Mouse (Mus musculus) heart, adult 2 months (tissue): ENCODE results near the gene Ang. TPM values are rescaled to one million over a fixed set of nuclear protein-coding genes. Genes with fewer than 3 reads are reported as not detected.

Experiments used
- DNase-seq, 2 experiments: peaks; one replicate each; pipeline ENCODE4 v3.0.0; 2021
- H3K27ac ChIP-seq: fragments of 200-600 bp; 2 replicates; pipeline ENCODE4 v1.8.1; 2022
- H3K27me3 ChIP-seq: fragments of 200-500 bp; 2 replicates; pipeline ENCODE4 v1.6.1; 2012; ENCODE audit warnings: mild to moderate bottlenecking, low read length, inconsistent platforms, mixed read lengths; ENCODE audit not compliant: control insufficient read depth, insufficient read depth
- H3K36me3 ChIP-seq: fragments of 200-500 bp; 2 replicates; pipeline ENCODE4 v1.6.1; 2012; ENCODE audit warnings: low read length, inconsistent platforms; ENCODE audit not compliant: control insufficient read depth, insufficient read depth
- H3K4me1 ChIP-seq: fragments of 200-500 bp; 2 replicates; pipeline ENCODE4 v1.6.1; 2011; ENCODE audit warnings: low read length; ENCODE audit not compliant: control insufficient read depth, insufficient read depth
- H3K4me3 ChIP-seq: fragments of 200-600 bp; 2 replicates; pipeline ENCODE4 v1.8.1; 2022
- H3K79me2 ChIP-seq: fragments of 200-500 bp; replicated peaks from 2 replicates; pipeline ENCODE4 v1.6.1; 2012; ENCODE audit warnings: mild to moderate bottlenecking, inconsistent platforms, low read length, moderate library complexity, mixed read lengths; ENCODE audit not compliant: control insufficient read depth, insufficient read depth
- H3K9ac ChIP-seq: fragments of 200-500 bp; 2 replicates; pipeline ENCODE4 v1.6.1; 2012; ENCODE audit warnings: low read depth, mild to moderate bottlenecking, control low read depth, inconsistent platforms, low read length, mixed read lengths
- CTCF ChIP-seq: fragments of 200-600 bp; IDR thresholded peaks from 2 replicates; pipeline ENCODE4 v1.8.1; 2022; ENCODE audit warnings: antibody characterized with exemption, mild to moderate bottlenecking, moderate library complexity
- EP300 ChIP-seq: fragments of 200-500 bp; IDR thresholded peaks from 2 replicates; pipeline ENCODE4 v1.6.1; 2011; ENCODE audit warnings: low read depth, low read length, control low read depth; ENCODE audit not compliant: insufficient read depth
- POLR2A ChIP-seq: fragments of 200-500 bp; IDR thresholded peaks from 2 replicates; pipeline ENCODE4 v1.6.1; 2011; ENCODE audit warnings: mild to moderate bottlenecking, low read depth, low read length, control low read depth; ENCODE audit not compliant: insufficient read depth
- WGBS: fragments of 180-500 bp; shearing (Covaris S2); methylation state at CpG from one replicate; pipeline ENCODE4 v1.1.7; 2018; 5-methylcytosine and 5-hydroxymethylcytosine counted together
- intact Hi-C: fragments of 180-260 bp; cut with DNase I; formaldehyde crosslinking; loops from one replicate; pipeline ENCODE4 v1.15.1; 2025
- polyA plus RNA-seq: library from polyadenylated mRNA; depleted of rRNA; stranded (reverse); fragments of >200 nt; gene quantifications from 2 replicates; pipeline ENCODE4 v1.2.3, GENCODE M21; 2012
- total RNA-seq, 2 experiments: library from RNA; stranded (reverse); gene quantifications; 2 replicates each; pipeline ENCODE4 v1.2.3; 2021

Ang gene
- total and polyA plus RNA-seq, 3 experiments, result 5.6 to 10.8 (median 10.2) TPM

DNA sequence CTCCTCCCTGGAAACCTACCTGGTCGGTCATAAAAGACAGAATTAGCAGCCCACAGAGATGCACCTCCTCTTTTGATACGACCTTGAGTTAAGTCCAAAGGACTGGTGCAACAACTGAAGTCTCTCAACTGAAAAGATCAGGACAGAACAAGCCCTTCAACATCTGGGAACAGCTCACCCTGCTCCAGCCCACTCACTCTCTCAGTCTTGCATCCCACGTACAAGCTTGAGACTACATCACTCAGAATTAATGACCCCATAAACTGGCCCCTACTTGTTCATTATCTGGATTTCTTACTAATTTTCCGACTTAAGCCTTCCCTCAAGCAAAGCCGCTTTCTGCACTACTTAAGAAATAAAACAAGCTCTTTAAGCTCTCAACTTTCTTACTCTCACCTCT, 37.8 kb upstream of the Ang start:
- H3K4me3 ChIP-seq, result no peak overlapping the region
- no peaks in the 10 kb centered on the region for H3K79me2 ChIP-seq
- H3K4me1 ChIP-seq, result no peaks in the 10 kb centered on the region
- H3K27ac ChIP-seq, result no peak overlapping the region
- TF ChIP-seq CTCF (no peak), EP300 (no peak), POLR2A (no peak)
- DNase-seq, result no peak
- intact Hi-C loops, result no loop called here
- H3K27me3 ChIP-seq, result no peaks in the 10 kb centered on the region
- no peaks in the 10 kb centered on the region for H3K36me3 ChIP-seq
- WGBS, result 75% methylated on average over 5 of the region's 5 CpGs
- H3K9ac ChIP-seq, result no peak overlapping the region

DNA sequence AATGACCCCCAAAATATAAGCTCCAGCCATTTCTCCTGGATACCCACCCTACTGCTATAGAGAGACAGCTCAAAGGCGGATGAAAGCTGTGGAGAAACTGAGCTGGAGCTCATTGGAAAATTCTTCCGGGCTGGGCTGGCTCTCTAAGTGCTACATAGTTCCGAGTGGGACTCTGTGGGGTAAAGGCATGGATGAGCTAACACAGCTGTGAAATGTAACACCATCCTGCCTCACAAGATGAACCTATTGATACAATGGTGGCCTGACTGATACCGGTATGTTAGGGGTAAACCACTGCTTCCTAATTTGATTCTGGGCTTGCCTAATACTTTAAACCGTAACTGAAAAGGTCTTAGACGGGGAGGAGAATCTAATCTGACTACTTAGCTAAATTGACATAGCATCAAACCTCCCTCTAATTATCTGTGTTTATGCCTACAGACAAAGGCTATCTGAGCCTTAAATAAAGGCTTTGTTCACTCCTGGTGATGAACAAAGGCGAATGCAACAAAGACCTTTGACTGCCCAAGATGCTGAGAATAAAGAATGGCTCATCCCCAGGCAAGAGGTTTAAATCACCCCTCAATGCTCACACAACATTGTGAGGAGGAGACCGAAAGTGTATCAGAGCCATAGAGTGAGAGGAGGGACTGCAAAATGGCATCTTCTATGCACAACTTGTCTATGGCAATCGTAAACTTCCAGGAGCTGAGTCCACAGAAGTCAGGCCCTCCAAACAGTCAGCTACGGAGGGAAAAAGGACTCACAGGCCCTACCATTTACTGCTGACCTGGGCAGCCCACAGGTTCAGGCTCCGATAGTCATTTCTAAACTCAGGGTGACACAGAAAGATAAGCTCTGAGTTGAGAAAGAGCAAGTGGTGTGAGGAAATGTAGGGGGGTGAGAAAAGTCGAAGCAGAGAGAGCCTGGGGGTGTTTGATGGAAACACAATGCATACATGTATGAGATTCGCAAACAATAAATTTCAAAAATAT, 36.4 kb upstream of the Ang start:
- intact Hi-C loops, result no loop called here
- Histone ChIP-seq H3K4me3 (no peak overlapping the region), H3K4me1 (no peaks in the 10 kb centered on the region), H3K27ac (no peak overlapping the region), H3K27me3 (no peaks in the 10 kb centered on the region), H3K79me2 (no peaks in the 10 kb centered on the region), H3K36me3 (no peaks in the 10 kb centered on the region), H3K9ac (no peak overlapping the region)
- TF ChIP-seq CTCF, result no peak
- no peak for TF ChIP-seq POLR2A
- no peak for TF ChIP-seq EP300
- 80% methylated on average over 13 of the region's 13 CpGs for WGBS
- no peak for DNase-seq

- TF ChIP-seq POLR2A, result no peak
- TF ChIP-seq EP300, result no peak
- no peak for TF ChIP-seq CTCF
- H3K79me2 ChIP-seq, result no peaks in the 10 kb centered on the region
- H3K27ac ChIP-seq, result no peak within 1 kb of the TSS
- no peak within 1 kb of the TSS for H3K9ac ChIP-seq
- H3K36me3 ChIP-seq, result no peaks in the 10 kb centered on the region
- no peaks in the 10 kb centered on the region for H3K27me3 ChIP-seq
- WGBS, result 26% methylated on average over 9 of the region's 9 CpGs
- no peaks in the 10 kb centered on the region for H3K4me1 ChIP-seq
- intact Hi-C loops, result no loop called here
- no peak within 1 kb of the TSS for H3K4me3 ChIP-seq
- no peak for DNase-seq
These were observed 33.5 kb upstream of the Ang start, which contains the start of gene Rnase12 for GRCm38 (mm10) chr14:51057401-51057831. TSS of gene Rnase12 (minus strand) at chr14:51057661.

DNA sequence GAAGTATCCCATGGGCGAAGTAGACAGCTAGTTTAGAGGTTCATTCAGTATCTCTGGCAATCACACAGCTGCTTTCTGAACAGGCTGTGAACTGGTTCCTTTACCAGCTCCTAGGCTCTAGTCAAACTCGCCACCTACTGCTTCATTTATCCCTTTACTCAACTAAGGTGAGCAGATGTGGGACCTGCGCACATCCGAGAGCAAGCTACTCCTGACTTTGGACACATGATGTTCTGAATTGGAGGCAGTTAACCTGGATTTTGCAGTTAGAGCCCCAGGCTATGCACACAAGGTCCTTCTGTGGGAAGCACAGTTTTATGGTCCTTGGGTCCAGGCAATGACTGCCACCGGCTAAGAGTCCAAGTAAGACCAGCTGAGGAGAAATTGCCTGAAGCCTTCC, 30.2 kb upstream of the Ang start:
- Histone ChIP-seq H3K79me2 (no peaks in the 10 kb centered on the region), H3K9ac (no peak overlapping the region), H3K27ac (no peak overlapping the region), H3K36me3 (no peaks in the 10 kb centered on the region), H3K4me1 (peaks cover 2% of the 10 kb centered on the region; the same call in 1 of the 2 replicates), H3K27me3 (no peaks in the 10 kb centered on the region), H3K4me3 (no peak overlapping the region)
- DNase-seq, result no peak
- 96% methylated on average over 5 of the region's 5 CpGs for WGBS
- intact Hi-C loops, result loop anchor here (5.0 kb wide), 1 partner anchor 103 kb away; the partner anchor contains the start of gene Pnp2
- TF ChIP-seq EP300 (no peak), CTCF (no peak), POLR2A (no peak)

DNA sequence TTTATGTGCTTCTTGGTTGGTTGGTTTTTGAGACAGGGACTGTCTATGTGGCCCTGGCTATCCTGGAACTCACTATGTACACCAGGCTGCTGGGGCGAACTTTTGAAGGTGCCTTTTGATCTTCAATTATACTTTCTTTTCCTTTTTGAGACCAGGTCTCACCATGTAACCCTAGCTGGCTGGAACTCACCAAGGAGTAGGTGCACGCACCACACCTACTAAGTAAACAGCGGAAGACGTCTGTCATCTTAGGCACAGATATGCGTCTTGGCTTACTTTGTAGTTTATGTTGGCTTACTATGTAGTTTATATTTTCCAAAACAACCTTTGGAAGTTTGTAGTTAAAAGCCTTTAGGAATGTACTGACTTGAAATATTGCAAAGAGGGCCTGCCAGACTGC, 22.0 kb upstream of the Ang start:
- TF ChIP-seq EP300 (no peak), POLR2A (no peak), CTCF (no peak)
- intact Hi-C loops, result no loop called here
- WGBS, result 89% methylated on average over 5 of the region's 5 CpGs
- no peaks in the 10 kb centered on the region for H3K36me3 ChIP-seq
- H3K79me2 ChIP-seq, result no peaks in the 10 kb centered on the region
- no peak overlapping the region for H3K9ac ChIP-seq
- no peak overlapping the region for H3K4me3 ChIP-seq
- peaks cover 2% of the 10 kb centered on the region; the same call in 1 of the 2 replicates for H3K4me1 ChIP-seq
- H3K27ac ChIP-seq, result no peak overlapping the region
- DNase-seq, result no peak
- H3K27me3 ChIP-seq, result no peaks in the 10 kb centered on the region

GRCm38 (mm10) chr14:51069617-51070016, 21.3 kb upstream of the Ang start:
- WGBS, result 84% methylated on average over 2 of the region's 2 CpGs
- DNase-seq, result peak in 1 of 2 experiments; percentile 20
- Histone ChIP-seq H3K9ac (no peak overlapping the region), H3K27ac (no peak overlapping the region), H3K27me3 (no peaks in the 10 kb centered on the region), H3K79me2 (no peaks in the 10 kb centered on the region), H3K4me3 (no peak overlapping the region), H3K36me3 (no peaks in the 10 kb centered on the region), H3K4me1 (peaks cover 2% of the 10 kb centered on the region; the same call in 1 of the 2 replicates)
- TF ChIP-seq CTCF (peak; percentile 54), POLR2A (no peak), EP300 (no peak)
- intact Hi-C loops, result no loop called here
